Mouse (Mus musculus): ENCODE data around the gene Zfp428. TPM values are rescaled to one million over a fixed set of nuclear protein-coding genes. Genes with fewer than 3 reads are reported as not detected.
A peak's percentile ranks its signal among the peaks of the same experiment; 100 is the strongest.

Gene Zfp428
- total and polyA plus RNA-seq, 3 experiments, result 12.4 to 16.4 TPM; not detected in 1

DNA sequence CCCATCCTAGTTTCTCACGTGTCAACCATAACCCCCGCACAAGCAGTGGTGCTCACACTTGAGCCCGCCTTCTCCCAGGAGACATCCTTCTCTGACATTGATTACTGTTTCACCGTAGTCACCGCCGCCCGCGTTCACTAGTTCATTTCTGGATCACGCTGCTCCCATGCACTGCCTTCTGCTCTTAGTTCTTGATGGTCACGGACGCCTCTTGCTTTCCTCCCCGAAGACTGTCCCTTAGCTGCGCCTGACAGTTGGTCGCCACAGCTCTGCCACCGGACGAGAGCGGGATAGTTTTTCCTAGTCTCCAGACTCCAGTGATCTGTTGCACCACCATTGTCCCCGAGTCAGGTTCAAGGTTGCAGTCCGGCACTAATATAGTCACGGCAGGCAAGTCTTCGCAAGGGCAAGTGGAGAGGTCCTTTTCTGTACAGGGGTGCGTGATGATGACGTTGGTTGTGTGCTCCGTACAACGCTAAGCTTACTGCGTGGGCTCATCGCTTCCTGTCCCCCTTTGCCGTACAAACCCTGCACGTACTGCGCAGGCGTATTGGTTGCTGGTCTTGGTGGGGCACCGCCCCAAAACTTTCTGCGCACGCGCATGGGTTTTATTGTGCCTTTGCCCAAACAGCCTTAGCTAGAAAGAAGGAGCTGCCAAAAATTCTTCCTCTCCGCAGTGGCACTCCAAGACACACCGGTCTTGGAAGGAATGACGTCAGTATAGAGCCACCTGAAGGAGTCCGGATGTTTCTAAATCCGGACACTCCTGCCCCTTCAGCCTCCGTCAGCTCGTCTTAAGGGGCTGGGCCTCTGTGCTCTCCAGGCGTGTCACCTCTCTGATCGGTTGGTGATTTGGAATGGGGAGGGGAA lies 23.5 kb downstream of the Zfp428 start, which contains the start of gene Irgq (continued):
- no peak for TF ChIP-seq UBTF (IDR thresholded peaks at IDR 0.05; ENCODE audit: borderline replicate concordance, insufficient read depth, low read depth, low read length)
- no peak for TF ChIP-seq MAFK (IDR thresholded peaks at IDR 0.05; ENCODE audit: borderline replicate concordance, low read depth, low read length)
- TF ChIP-seq JUND (IDR thresholded peaks at IDR 0.05; ENCODE audit: low read depth, low read length), result peak; percentile 48; the same call in 1 of the 2 replicates
- peak; percentile 94 for TF ChIP-seq KAT2A (conservative IDR thresholded peaks at IDR 0.05; ENCODE audit: low read depth, low read length)

DNA sequence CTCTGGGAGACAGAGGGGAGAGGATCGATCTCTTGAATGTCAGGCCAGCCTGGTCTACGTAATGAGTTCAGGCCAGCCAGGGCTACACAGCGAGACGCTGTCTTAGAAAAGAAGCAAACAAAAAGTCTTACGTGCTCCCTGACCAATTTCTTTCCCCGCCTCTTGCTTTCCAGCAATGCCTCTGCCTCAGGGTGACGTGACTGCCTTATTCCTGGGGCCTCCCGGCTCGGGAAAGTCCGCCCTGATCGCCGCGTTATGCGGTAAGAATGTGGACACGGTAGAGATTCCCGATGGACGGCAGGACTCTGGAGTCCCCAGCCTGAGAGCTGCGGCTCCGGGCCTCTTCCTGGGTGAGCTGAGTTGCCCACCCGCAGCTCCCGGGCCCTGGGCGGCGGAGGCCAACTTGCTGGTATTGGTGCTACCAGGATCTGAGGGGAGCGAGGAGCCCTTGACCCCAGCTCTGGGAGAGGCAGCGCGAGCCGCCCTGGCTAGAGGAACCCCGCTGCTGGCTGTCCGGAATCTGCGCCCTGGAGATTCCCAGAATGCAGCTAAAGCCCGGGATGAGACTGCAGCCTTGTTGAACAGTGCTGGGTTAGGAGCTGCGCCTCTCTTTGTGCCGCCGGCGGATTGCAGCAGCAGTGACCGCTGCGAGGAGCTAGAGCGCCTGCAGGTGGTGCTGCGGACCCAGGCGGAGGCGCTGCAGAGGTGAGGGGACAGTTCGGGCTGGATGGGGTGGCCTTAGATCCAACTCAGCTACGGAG lies 24.6 kb downstream of the Zfp428 start:
- Histone ChIP-seq H3K4me3 (ENCODE audit: control insufficient read depth in 1 of 2, insufficient read depth in 1 of 2, low read depth in 2 of 2, low read length in 2 of 2) (peak overlapping the region; percentile 78 to 86), H3K79me2 (ENCODE audit: control insufficient read depth, insufficient read depth, low read length, poor library complexity) (peaks cover 4% of the 10 kb centered on the region; the same call in 1 of the 2 replicates), H3K9me3 (replicated peaks; ENCODE audit: insufficient read depth, low read length) (no peaks in the 10 kb centered on the region), H3K36me3 (ENCODE audit: control insufficient read depth in 1 of 2, insufficient read depth in 2 of 2, low read length in 2 of 2) (peaks cover 0 to 14% of the 10 kb centered on the region in 2 experiments; a peak in 2 of 4 replicates), H3K27me3 (ENCODE audit: control insufficient read depth in 1 of 2, insufficient read depth in 2 of 2, low read length in 2 of 2) (peaks cover 0 to 2% of the 10 kb centered on the region in 2 experiments; a peak in 1 of 4 replicates), H3K27ac (ENCODE audit: control insufficient read depth, low read depth, low read length) (peak overlapping the region; percentile 71), H3K4me1 (ENCODE audit: control insufficient read depth in 1 of 2, insufficient read depth in 2 of 2, low read length in 2 of 2) (peaks cover 2 to 26% of the 10 kb centered on the region in 2 experiments), H3K9ac (ENCODE audit: control insufficient read depth, low read depth, low read length, poor library complexity, severe bottlenecking) (peak overlapping the region; percentile 73)
- TF ChIP-seq SMC3 (IDR thresholded peaks at IDR 0.05; ENCODE audit: low read depth, low read length) (peak; percentile 65), NRF1 (IDR thresholded peaks at IDR 0.05; ENCODE audit: insufficient read depth, low read depth, low read length, poor library complexity, severe bottlenecking) (0 out of 2 replicates have a peak, but pooled peaks have one; percentile 15), ZC3H11A (IDR thresholded peaks at IDR 0.05; ENCODE audit: low read depth, low read length) (peak; percentile 43; the same call in 1 of the 2 replicates), MYB (IDR thresholded peaks at IDR 0.05; ENCODE audit: low read depth, low read length) (no peak), UBTF (IDR thresholded peaks at IDR 0.05; ENCODE audit: borderline replicate concordance, insufficient read depth, low read depth, low read length) (no peak), CTCF (IDR thresholded peaks at IDR 0.05 in 2 of 3, conservative IDR thresholded peaks at IDR 0.05 in 1 of 3; ENCODE audit: control insufficient read depth in 1 of 3, insufficient read depth in 1 of 3, low read depth in 2 of 3, low read length in 3 of 3, poor library complexity in 1 of 3, severe bottlenecking in 1 of 3) (peak; percentile 60 to 87 (median 85)), HCFC1 (IDR thresholded peaks at IDR 0.05; ENCODE audit: low read depth, low read length) (peak; percentile 42), RAD21 (IDR thresholded peaks at IDR 0.05; ENCODE audit: low read depth, low read length) (peak; percentile 59), ZMIZ1 (IDR thresholded peaks at IDR 0.05; ENCODE audit: low read depth, low read length) (no peak), EP300 (IDR thresholded peaks at IDR 0.05; ENCODE audit: low read depth in 1 of 2, low read length in 2 of 2) (no peak)
- DNase-seq (ENCODE audit: low read depth, low spot score), result peak; percentile 72
